In the genomic region with DNA sequence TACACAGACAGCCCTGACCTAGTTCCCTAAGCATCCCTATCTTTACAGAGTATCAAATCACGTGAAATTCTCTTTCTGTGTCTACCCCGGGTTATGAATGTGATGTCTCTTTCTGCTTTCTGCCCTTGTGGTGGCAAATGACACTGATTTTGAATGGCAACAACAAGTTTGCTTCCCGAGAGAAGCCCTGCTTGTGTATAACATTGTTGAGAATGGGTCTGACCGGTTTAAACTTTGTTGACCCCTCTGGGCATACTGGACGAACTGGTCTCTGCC, we compare ENCODE assay signal across 9 mouse cellular contexts.
"Had no signal": no experiment of that assay in that cellular context is flagged by ENCODE, and none has a peak within 500 bp of the region (broad histone marks: within the 10 kb centered on the region; RNA-seq: fewer than 3 reads in every experiment).

No protein-coding gene starts in this region.

- H3K9me3 ChIP-seq: limb, embryonic 15.5 days had no signal

- H3K4me1 ChIP-seq: limb, embryonic 15.5 days had no signal

- H3K4me3 ChIP-seq: limb, embryonic 15.5 days had no signal

- H3K36me3 ChIP-seq: limb, embryonic 15.5 days had no signal

- H3K27ac ChIP-seq: limb, embryonic 15.5 days; liver, embryonic 14.5 days; stomach, postnatal 0 days had no signal

- H3K4me2 ChIP-seq: limb, embryonic 15.5 days had no signal

- H3K9ac ChIP-seq: limb, embryonic 15.5 days; liver, embryonic 14.5 days had no signal

- DNase-seq: kidney, adult 8-10 months; kidney, postnatal 25 days; lung, adult 18-20 months; thymus, postnatal 14 days had no signal

- H3K27me3 ChIP-seq: limb, embryonic 15.5 days had no signal

- ATAC-seq: inflammation-experienced regulatory T-cells, adult 6 months; intestine, postnatal 0 days had no signal
